Mouse (Mus musculus) c-Kit-positive CD71-positive TER-119-negative erythroid progenitor cells, embryonic 14.5 days (primary cell): ENCODE data around the gene Cxcl5.

Experiments
- DNase-seq: peaks from one replicate; pipeline ENCODE4 v3.0.0-alpha.2; 2013; ENCODE audit warnings: low read depth

Gene Cxcl5

GRCm38 (mm10) chr5:90759077-90760065, at the start of gene Cxcl5:
Gene Cxcl5 (plus strand): TSS chr5:90759360.
- DNase-seq = no peak

- no peak for DNase-seq
Measured at GRCm38 (mm10) chr5:90711409-90711808, 47.8 kb upstream of the Cxcl5 start.

- DNase-seq = no peak
Measured at GRCm38 (mm10) chr5:90717937-90718336, 41.2 kb upstream of the Cxcl5 start.

GRCm38 (mm10) chr5:90722656-90723055, 36.5 kb upstream of the Cxcl5 start:
- DNase-seq = no peak

GRCm38 (mm10) chr5:90728254-90728653, 30.9 kb upstream of the Cxcl5 start:
- DNase-seq = no peak

- no peak for DNase-seq
Measured at GRCm38 (mm10) chr5:90731480-90731879, 27.7 kb upstream of the Cxcl5 start.

- no peak for DNase-seq
Measured at GRCm38 (mm10) chr5:90742029-90742428, 17.1 kb upstream of the Cxcl5 start.

GRCm38 (mm10) chr5:90753934-90754333, 5.2 kb upstream of the Cxcl5 start:
- DNase-seq = no peak

- DNase-seq = no peak
Measured at GRCm38 (mm10) chr5:90758020-90758605, 1.0 kb upstream of the Cxcl5 start.

GRCm38 (mm10) chr5:90760303-90760702, 1.1 kb downstream of the Cxcl5 start:
- DNase-seq = no peak

- no peak for DNase-seq
Measured at GRCm38 (mm10) chr5:90760844-90761243, 1.7 kb downstream of the Cxcl5 start.

- no peak for DNase-seq
Measured at GRCm38 (mm10) chr5:90761834-90762233, 2.7 kb downstream of the Cxcl5 start.

- no peak for DNase-seq
Measured at GRCm38 (mm10) chr5:90763912-90764665, 4.9 kb downstream of the Cxcl5 start.

- DNase-seq = no peak
Measured at GRCm38 (mm10) chr5:90765821-90766606, 6.9 kb downstream of the Cxcl5 start.

- DNase-seq = no peak
Measured at GRCm38 (mm10) chr5:90768218-90768617, 9.1 kb downstream of the Cxcl5 start, which contains the start of gene Ppbp. Gene Ppbp (plus strand): TSS chr5:90768518.

GRCm38 (mm10) chr5:90771369-90771768, 12.2 kb downstream of the Cxcl5 start:
- no peak for DNase-seq

- no peak for DNase-seq
Measured at GRCm38 (mm10) chr5:90771880-90772653, 12.9 kb downstream of the Cxcl5 start, which contains the start of gene Pf4. Gene Pf4 (plus strand): TSS chr5:90772435.

GRCm38 (mm10) chr5:90775562-90775961, 16.4 kb downstream of the Cxcl5 start:
- peak; percentile 10 for DNase-seq

GRCm38 (mm10) chr5:90777621-90778020, 18.5 kb downstream of the Cxcl5 start:
- no peak for DNase-seq

- DNase-seq = no peak
Measured at GRCm38 (mm10) chr5:90778856-90779255, 19.7 kb downstream of the Cxcl5 start.

- no peak for DNase-seq
Measured at GRCm38 (mm10) chr5:90783697-90784096, 24.5 kb downstream of the Cxcl5 start.
